12 mouse cellular contexts compared by ENCODE assay signal in the genomic region with DNA sequence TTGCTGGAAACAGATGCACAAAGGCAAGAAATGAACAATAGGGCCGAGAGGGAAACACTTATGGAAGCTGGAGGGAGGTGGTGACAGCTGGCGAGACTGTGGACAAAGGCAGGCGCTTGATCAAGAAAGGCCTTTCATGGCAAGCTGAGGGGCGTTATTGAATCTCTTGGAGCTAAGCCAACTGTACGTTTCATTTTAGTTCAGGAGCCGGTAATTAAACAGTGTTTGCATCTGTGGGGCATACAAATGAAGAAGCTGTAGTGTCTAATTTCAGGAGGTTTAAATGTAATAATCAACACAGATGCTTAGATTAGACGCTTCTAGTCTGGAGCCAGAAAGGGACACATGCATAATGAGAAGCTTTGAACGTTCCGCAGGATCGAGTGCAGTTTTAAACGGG. TPM values are rescaled to one million over a fixed set of nuclear protein-coding genes. Genes with fewer than 3 reads are reported as not detected.
A peak's percentile ranks its signal among the peaks of the same experiment; 100 is the strongest.
DNase-seq lines count a peak whose midpoint lies in the region; ATAC-seq lines count a peak whose summit lies in the region.
"Had no signal": no experiment of that assay in that cellular context is flagged by ENCODE, and none has a peak within 500 bp of the region (broad histone marks: within the 10 kb centered on the region; RNA-seq: fewer than 3 reads in every experiment).

No protein-coding gene starts in this region.

- H3K4me2 ChIP-seq in lung, embryonic 16.5 days (ENCODE audit: low read depth, low read length), result no peak overlapping the region
- H3K4me2 ChIP-seq in forebrain, embryonic 13.5 days, result peak overlapping the region; percentile 64

- H3K27ac ChIP-seq in lung, embryonic 16.5 days (ENCODE audit: low read length), result no peak overlapping the region
- peak overlapping the region; percentile 93 for H3K27ac ChIP-seq in forebrain, embryonic 13.5 days
- peak overlapping the region; percentile 93 for H3K27ac ChIP-seq in midbrain, embryonic 10.5 days (replicated peaks)

- H3K9me3 ChIP-seq in lung, embryonic 16.5 days (ENCODE audit: control insufficient read depth, low read length), result no peaks in the 10 kb centered on the region; the same call in 1 of the 2 replicates
- peaks cover 4% of the 10 kb centered on the region; the same call in 1 of the 2 replicates for H3K9me3 ChIP-seq in forebrain, embryonic 13.5 days (replicated peaks)
- H3K9me3 ChIP-seq in midbrain, embryonic 10.5 days (replicated peaks), result peaks cover 5% of the 10 kb centered on the region; the same call in 1 of the 2 replicates

- peaks cover 10% of the 10 kb centered on the region for H3K4me1 ChIP-seq in lung, embryonic 16.5 days (replicated peaks; ENCODE audit: control insufficient read depth, insufficient read depth, low read length)
- peaks cover 39% of the 10 kb centered on the region for H3K4me1 ChIP-seq in forebrain, embryonic 13.5 days
- H3K4me1 ChIP-seq in midbrain, embryonic 10.5 days, result peaks cover 27% of the 10 kb centered on the region

- intact Hi-C loops in left cerebral cortex, postnatal 36 days (cut with DNase I), result no loop called here

- no peak for DNase-seq in lung, postnatal 14 days
- DNase-seq in midbrain, embryonic 10.5 days (ENCODE audit: low spot score), result no peak
- no peak for DNase-seq in kidney, postnatal 10 days
- DNase-seq in left cerebral cortex, postnatal 36 days (ENCODE audit: low spot score in 2 of 2), result no peak
- DNase-seq: gastrocnemius, postnatal 36 days; kidney, postnatal 25 days; lung, adult 2 months; right cerebral cortex, postnatal 4 days had no signal

- WGBS in lung, embryonic 16.5 days, result 44% methylated on average over 11 of the region's 11 CpGs
- WGBS in forebrain, embryonic 13.5 days, result 5% methylated on average over 11 of the region's 11 CpGs
- WGBS in midbrain, embryonic 10.5 days, result 65% methylated on average over 11 of the region's 11 CpGs

- H3K27me3 ChIP-seq in lung, embryonic 16.5 days (ENCODE audit: control insufficient read depth, insufficient read depth, low read depth, low read length), result no peaks in the 10 kb centered on the region
- no peaks in the 10 kb centered on the region for H3K27me3 ChIP-seq in forebrain, embryonic 13.5 days
- H3K27me3 ChIP-seq in midbrain, embryonic 10.5 days (ENCODE audit: low read depth, poor library complexity, severe bottlenecking), result no peaks in the 10 kb centered on the region

- peaks cover 9% of the 10 kb centered on the region for H3K36me3 ChIP-seq in lung, embryonic 16.5 days (ENCODE audit: control insufficient read depth, insufficient read depth, low read length)
- peaks cover 13% of the 10 kb centered on the region for H3K36me3 ChIP-seq in forebrain, embryonic 13.5 days (ENCODE audit: poor library complexity, severe bottlenecking)
- peaks cover 19% of the 10 kb centered on the region for H3K36me3 ChIP-seq in midbrain, embryonic 10.5 days

- no peak overlapping the region for H3K4me3 ChIP-seq in lung, embryonic 16.5 days (ENCODE audit: low read length)
- H3K4me3 ChIP-seq in forebrain, embryonic 13.5 days, result no peak overlapping the region
- H3K4me3 ChIP-seq in midbrain, embryonic 10.5 days, result 0 out of 2 replicates have a peak overlapping the region, but pooled peaks have one; percentile 18

- H3K9ac ChIP-seq in lung, embryonic 16.5 days (ENCODE audit: low read length), result 0 out of 2 replicates have a peak overlapping the region, but pooled peaks have one; percentile 19
- no peak overlapping the region for H3K9ac ChIP-seq in forebrain, embryonic 13.5 days

- ATAC-seq in lung, embryonic 16.5 days (ENCODE audit: low read depth), result no peak
- ATAC-seq in forebrain, embryonic 13.5 days, result peak; percentile 74
- ATAC-seq in CD4-positive, CD25-positive, alpha-beta regulatory T cell, adult 4 months, result no peak
- ATAC-seq: inflammation-experienced regulatory T-cells, adult 6 months had no signal

RNA-seq across cellular contexts. Expression of a gene that starts 1.9 kb away (rescaled TPM):
- 180 and 193 TPM in 2 replicates for polyA plus RNA-seq in lung, embryonic 16.5 days (2015; fragmentation: Nextera tagmentation; extraction: Ambion mirVana)
- polyA plus RNA-seq in forebrain, embryonic 13.5 days (2015; fragmentation: Nextera tagmentation; extraction: Ambion mirVana), result 258 and 265 TPM in 2 replicates
- 221 and 237 TPM in 2 replicates for polyA plus RNA-seq in midbrain, embryonic 10.5 days (2016; fragmentation: Nextera tagmentation; extraction: Ambion mirVana)
- 100 to 1,000 TPM; 100 to 114 TPM for polyA plus RNA-seq in CD4-positive, CD25-positive, alpha-beta regulatory T cell, adult 4 months (2017; shearing (Covaris generic))
- total RNA-seq in left cerebral cortex, postnatal 36 days (2021), result 10 to 100 TPM; 41.5 to 44.0 TPM
